Mouse (Mus musculus): ENCODE data around the gene Zmym4.

Zmym4 gene

DNA sequence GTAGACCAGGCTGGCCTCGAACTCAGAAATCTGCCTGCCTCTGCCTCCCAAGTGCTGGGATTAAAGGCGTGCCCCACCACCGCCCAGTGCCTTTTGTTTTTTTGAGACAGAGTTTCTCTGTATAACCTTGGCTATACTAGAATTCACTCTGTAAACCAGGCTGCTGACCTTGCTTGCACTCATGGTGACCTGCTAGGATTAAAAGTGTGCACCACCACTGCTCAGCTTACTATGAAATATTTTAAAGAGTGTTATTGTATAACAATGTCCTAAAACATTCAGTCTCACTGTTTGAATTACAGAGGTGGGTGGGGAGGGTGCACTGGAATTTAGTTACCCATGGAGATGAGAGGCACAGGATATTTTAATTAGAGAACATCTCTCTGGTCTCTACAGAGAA is 25.1 kb downstream of the Zmym4 start:
- DNase-seq: no peak

DNA sequence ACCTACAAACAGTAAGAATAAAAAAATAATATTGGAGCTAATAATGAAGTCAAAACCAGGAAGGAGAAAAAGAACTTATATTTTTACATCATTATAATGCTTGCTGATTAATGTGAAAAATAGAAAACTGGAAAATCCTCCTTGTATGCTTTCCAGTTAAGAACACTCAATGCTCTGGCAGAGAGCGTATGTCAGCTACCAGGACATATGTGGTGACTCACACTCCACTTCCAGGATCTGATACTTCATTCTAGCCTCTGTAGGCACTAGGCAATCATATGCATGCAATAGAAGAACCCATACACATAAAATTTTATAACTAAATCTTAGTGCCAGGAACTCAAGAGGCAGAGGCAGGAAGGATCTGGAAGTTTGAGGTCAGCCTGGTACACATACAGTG is 40.2 kb downstream of the Zmym4 start:
- no peak for DNase-seq

DNA sequence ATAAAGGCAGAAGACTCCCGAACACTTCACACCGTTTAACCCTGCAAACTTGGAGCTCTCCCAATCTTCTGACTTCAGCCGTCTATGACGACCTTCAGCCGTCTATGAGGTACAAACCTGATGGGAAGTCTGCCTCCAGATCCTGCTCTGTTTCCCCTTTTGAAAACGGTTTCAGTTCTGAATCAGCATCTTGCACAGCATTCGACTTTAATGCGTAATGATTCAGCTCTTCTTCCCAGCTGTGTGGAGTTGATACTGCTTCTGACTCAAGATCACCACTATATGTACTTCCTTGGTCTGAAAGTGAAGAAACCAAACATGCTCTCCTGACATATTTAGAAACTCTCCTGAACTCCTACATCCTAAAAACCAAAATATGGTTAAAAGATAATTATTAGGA is 78.1 kb downstream of the Zmym4 start:
- DNase-seq: no peak

DNA sequence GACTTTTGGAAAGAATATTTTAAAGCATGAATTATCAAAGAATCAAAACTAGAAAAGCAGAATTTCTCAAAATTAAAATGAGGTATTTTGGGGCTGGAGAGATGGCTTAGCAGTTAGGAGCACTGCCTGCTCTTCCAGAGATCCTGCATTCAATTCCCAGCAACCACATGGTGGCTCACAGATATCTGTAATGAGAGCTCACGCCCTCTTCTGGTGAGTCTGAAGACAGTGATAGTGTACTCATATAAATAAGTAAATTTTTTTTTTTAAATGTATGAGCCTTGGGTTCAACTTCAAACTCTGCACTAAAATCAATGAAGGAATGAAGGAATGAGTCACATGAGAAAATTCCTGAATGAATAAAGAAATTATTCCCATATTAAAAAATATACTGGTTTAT is 82.0 kb downstream of the Zmym4 start:
- DNase-seq: no peak

DNA sequence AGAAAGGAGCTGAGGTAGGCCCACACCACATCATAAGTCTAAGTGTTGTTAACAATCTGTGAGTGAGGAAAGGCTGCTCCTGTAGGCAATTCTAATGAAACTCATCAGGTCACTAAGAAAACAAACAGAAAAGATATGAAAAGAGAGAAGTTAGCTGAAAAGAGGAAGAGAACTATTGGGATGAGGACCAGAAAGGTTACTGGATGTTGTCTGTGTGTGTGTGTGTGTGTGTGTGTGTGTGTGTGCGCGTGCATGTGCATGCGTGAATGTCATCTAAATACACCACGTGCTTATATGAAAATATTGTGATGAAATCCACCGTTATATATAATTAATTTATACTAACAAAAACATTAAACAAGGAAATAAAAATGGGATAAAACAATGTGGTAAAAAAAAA is 84.3 kb downstream of the Zmym4 start:
- DNase-seq: no peak

DNA sequence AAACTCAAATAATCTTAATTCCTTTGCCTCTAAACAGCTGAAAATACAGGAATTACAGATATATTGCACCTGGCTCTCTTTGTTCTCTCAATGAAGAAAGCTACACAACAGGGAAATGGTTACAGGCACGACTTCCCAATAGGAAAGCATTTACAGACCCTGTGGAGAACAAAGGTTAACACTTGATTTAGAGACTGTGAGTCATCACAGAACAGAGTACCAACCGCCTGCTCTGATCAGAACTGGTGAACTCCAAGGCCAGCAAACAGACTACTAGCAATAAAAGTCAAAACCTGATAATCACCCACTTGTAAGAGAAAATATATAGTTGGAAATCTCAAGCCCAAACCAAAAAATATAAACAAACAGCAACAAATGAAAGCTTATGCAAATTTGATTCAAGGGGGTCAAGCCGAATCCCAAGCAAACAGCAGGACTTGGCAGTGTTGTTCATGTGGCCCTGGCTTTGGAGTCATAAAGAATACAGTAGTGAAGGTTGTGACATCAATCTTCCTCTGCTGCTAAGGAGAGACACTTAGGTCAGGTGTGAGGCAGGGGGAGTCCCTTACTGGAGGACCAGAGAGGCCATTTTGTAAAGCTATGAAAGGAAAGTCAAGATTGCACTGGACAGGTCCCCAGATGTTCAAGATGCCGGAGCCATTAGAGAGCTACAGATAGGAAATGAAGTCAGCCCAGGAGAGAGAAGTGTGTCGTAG is 88.2 kb downstream of the Zmym4 start:
- DNase-seq: no peak

DNA sequence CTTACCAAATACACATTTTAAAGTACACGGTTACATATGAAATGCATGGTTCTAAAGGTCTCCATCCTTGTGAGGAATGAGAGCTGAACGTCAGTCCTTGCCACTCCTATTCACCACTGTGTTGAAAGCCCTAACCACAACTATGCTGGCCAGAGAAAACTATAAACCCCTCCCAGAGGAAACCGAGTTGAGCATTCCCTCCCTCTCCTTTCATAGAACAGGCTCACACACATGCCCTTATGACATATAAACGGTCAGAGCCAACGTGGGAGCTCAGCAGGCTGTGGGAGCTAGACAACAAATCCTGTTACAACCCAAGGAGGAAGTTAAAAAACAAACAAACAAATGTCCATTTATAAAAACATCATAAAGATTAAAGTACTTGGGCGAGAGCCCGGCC is 95.2 kb downstream of the Zmym4 start:
- DNase-seq: peak in 1 of 2 experiments; percentile 27

DNA sequence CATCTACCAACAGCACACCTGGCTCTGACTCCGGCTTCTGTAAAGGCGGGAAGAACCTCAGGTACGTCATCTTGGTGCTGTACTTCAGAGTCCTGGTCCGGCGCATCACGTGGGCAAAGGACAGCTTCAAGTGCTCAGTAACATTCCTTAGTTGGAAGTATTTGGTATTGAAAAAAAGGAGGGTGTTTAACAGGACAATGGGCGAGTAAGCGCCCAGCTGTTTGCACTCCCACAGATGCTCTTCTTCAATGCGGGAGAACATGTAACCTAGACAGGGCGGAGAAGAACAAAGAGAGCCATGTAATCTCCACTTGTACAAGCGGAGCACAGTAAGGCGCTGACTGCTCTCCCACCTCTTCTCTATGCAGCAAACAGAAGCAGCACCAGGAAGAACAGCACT is 99.2 kb downstream of the Zmym4 start:
- no peak for DNase-seq

DNA sequence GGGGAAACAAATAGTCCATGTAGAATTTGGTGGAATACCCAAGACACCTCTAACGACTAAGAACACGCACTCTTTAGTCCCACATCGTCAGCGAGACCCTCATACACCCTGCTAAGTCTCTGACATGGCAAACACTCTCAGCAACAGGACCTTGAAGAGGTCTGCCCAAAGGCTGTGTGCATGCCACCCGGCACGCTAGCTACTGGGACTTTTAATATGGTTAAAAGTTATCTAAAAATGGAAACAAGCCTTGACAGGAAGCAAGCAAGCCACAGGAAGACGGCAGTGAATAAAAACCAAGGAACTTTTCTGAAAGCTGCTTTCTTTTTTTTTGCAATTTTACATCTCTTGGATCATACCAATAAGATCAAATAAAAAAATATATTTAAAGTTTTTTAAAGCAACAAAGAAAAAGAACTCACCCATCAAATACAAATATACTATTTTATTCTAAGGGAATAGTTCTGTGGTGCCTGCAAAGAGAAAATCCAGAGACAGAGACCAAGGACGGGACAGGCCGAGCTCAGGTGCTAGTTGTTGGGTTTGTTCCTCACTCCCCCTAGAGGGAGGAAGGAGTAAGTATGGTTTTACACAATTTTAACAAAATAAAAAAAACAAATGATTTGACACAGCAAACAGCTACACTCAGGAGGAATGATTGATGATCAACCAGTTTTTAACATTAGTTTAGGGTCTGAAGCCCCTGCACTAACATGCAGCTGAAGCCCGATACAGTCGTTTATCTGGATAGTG is 106.2 kb downstream of the Zmym4 start:
- no peak for DNase-seq

DNA sequence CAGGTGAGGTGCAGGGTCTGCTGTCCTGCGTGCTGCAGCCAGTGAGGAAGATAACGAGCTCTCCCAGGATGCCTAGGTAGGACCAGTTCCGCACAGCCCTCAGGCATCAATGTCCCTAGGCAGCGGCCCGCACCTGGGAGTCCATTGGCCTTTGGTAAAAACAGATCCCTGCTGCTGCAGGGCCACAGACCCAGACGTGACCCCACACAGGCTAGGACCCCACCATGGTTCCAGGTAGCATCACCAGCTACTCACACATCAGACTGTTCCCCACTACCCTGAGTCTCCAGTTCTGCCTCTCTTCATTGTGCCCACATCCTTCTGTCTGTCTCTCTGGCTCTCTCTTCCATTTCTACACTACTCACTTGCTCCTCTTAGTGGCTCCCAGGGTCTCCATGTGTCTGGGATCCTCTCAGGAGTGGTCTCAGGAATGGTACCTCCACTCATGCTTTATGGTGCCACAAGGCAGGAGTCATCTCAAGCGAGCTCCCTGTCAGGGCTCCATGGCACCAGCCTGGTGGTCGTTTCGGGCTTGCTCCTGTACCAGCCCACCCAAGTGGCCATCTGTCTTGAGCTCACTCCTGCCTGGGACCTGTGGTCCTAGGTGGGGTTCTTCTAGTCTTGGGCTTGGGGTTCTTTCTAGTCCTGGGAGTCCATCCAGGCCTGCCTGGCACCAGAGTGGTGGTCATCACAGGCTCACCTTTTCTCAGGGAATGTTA is 107.5 kb downstream of the Zmym4 start:
- no peak for DNase-seq

DNA sequence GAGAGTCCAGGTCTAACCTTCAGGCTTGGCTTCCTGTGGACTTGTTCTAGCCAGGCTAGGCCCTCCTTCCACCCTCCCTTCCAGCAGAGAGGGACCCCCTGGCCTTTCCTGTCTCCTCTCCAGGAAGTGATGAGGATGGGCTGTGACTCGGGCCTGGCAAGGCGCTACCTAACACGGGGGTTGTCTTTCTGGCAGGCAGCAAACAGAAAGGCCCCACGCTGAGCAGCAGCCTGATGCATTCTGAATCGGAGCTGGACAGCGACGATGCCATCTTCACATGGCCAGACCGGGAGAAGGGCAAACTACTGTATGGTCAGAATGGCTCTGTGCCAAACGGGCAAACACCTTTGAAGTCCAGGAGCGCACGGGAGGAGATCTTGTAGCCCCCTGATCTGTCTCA is 115.0 kb downstream of the Zmym4 start:
- DNase-seq: no peak

DNA sequence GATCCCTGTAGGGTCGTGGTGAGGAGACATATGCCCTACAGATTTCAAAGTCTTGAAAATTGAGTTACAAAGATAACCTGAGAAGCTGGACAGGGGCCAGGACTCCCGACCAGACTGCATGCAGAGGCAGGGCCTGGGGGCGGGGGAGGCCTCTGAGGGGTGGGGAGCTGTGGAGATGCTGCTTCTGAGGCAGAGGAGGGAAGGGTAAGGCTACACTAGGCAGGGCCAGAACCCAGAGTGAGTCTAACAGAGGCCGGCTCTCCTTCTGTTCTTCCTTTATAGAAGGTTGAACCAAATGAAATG is 117.2 kb downstream of the Zmym4 start:
- no peak for DNase-seq

DNA sequence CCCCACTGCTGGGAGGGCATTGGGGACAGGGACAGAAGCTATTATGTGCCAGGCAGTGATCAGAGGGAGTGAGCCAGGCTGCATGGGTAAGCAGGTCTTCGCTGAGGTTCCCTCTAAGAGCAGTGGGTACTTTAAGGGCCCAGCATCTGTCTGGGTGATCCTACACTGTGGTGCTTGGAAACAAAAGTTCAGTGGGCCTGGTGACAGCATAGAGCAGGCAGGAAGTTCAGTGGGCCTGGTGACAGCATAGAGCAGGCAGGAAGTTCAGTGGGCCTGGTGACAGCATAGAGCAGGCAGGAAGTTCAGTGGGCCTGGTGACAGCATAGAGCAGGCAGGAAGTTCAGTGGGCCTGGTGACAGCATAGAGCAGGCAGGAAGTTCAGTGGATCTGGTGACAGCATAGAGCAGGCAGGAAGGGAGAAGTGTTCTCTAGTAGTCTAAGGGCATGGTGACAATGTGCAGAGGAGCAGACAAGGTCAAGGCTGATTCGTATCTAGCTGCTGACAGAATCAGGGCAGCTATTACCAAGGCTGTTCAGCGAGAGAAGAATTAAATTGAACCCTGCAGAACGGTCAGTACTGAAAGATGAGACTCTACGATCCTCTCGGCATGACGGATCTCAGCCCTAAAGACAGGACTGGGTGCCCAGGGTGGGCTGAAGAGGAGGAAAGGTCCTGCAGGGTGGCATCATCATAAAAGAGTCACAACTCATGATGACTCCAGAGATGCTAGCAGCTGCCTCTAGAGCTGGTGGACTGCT is 117.7 kb downstream of the Zmym4 start:
- no peak for DNase-seq

DNA sequence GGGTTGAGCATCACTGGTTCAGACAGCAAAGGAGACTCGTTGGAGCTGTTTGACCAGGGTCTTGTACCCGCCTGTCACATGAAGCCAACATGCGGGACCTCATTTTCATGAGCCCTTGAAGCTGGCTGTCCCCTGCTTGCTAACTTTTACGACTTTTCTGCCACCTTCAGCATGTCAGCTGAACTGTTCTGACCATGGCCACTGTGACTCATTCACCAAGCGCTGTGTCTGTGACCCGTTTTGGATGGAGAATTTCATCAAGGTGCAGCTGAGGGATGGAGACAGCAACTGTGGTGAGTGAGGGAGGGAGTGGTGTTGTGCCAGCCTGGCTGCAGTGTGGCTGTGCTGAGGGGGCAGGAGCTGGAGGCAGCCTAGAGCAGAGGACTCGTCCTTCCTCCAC is 121.0 kb downstream of the Zmym4 start:
- DNase-seq: no peak

DNA sequence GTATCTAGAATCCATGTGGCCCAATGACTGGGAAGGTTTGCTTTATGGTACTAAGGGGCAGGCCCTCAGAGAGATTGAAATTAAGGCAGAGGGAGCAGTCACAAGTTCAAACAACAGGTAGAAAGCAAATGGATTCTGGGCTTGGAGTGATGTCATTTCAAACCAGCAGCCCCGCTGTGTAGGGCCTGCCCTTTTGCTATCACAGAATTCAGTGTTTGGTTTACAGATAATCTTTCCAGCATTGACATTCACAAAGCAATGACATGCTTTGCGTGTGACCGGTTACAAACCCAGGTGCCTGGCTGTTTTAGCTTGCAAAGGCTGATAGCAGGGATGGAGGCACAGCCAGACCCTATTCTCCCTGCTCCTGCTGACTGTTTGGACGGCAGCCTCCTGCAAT is 122.3 kb downstream of the Zmym4 start:
- DNase-seq: no peak

DNA sequence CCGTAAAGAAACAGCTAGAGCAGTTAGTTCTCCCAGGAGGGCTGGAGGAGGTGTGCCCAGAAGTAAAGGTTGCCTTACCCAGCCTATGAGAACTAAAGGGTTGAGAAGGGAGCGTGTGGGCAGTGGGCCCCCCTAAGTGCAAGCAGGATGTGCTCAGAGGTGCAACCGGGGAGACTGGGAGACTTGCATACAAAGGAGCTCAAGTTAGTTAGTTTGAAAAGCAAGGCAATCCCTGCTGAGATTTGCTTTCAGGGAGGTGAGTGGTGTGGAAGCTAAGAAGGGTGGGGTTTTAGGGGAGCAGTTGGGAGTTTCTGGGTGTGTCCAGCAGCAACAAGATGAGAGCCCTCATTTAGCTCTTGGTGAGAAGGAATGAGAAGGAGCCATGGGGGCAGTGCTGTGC is 125.0 kb downstream of the Zmym4 start:
- no peak for DNase-seq

DNA sequence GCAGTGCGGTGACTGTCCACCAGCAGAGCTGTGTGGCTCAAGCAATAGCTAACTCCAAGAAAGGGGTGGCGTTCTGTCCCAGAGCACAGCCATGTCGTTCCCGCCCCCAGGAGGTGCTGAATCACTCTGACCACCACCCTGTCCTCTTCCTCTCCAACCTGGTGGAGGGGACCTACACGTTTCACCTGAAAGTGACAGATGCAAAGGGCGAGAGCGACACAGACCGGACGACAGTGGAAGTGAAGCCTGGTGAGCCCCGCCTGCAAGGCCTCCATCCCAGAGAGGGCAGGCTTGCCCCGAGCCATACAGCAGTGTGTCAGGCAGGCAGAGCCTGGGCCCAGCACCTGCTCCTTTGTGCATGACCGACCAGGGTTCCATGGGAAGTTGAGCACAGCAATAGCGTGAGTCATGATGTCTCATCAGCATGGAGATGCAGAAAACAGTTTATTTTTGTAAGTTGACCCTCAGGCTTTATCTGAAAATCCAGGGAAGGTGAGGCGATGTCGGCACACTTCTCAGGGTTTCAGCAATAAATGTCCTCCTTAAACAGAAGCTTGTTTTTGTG is 126.9 kb downstream of the Zmym4 start:
- DNase-seq: no peak

DNA sequence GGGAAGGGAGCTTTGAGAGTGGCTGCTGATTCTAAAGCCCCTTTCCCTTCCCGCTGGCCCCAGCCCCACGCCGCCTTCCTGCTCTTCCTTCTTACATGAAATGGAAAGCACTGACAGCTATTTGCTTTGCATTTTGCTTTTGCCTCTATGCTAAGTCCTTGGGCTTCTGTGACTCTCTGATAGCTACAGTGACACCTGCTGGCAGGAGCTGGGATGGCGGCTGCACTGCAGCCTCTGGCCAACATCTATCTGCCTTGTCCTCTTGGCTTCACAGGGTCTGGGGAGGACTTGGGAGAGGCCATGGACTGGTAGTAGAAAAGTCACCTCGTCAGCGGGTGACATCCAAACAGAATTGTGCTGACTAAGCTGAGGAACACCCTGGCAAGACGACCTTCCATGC is 128.1 kb downstream of the Zmym4 start:
- peak; percentile 80 to 84 for DNase-seq

DNA sequence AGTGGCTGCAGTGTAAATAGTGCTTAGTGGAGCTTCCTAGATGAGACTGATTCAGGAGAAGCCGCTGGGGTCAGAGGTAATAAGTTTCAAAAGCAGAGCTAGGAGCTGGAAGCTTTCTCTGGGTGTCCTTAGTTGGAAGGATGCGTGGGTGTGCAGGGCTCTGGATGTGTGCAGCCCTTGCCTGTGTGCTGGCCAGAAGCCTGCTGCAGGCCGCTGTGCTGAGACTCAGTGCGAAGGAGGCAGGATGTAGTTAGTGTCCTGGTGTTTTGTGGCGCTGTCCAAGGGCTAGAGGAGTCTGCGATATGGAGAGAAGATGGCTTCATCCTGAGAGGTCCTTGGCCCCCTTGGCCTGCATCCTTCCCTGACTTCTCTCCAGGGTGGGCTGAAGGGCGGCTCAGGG is 129.1 kb downstream of the Zmym4 start:
- DNase-seq: no peak

DNA sequence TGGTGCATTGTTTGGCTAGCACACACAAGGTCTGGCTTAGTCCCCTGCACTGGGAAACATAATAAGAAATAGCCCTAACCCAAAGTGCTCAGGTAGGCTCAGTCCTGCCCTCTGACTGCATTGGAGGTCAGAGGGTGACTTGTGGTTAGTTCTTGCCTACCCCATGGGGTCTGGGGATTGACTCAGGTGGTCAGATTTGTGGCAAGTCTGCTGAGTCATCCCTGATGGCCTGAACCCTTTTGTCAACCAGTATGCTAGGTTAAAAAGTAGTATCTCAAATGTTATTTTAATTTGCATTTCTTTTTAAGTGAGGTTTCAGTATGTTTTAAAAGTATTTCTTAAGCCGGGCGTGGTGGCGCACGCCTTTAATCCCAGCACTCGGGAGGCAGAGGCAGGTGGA is 136.8 kb downstream of the Zmym4 start:
- DNase-seq: no peak

DNA sequence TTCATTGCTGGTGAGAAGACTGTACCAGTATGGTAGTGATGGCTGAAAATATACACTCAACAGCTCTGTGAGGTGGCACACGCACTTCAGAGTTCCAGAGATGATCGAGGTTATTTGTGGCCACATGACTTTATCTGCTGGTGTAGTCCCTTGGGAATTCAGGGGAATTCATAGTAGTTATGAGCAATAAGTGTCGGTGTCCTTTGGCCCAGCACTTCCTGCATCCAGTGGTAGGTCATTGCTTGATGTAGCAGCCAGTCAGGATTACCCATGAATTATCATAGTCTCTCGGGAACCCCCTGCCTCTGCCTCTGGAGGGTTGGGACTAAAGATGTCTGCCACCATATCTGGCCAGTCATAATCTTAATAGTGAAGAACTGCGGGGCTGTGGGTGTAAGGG is 144.0 kb downstream of the Zmym4 start:
- no peak for DNase-seq

DNA sequence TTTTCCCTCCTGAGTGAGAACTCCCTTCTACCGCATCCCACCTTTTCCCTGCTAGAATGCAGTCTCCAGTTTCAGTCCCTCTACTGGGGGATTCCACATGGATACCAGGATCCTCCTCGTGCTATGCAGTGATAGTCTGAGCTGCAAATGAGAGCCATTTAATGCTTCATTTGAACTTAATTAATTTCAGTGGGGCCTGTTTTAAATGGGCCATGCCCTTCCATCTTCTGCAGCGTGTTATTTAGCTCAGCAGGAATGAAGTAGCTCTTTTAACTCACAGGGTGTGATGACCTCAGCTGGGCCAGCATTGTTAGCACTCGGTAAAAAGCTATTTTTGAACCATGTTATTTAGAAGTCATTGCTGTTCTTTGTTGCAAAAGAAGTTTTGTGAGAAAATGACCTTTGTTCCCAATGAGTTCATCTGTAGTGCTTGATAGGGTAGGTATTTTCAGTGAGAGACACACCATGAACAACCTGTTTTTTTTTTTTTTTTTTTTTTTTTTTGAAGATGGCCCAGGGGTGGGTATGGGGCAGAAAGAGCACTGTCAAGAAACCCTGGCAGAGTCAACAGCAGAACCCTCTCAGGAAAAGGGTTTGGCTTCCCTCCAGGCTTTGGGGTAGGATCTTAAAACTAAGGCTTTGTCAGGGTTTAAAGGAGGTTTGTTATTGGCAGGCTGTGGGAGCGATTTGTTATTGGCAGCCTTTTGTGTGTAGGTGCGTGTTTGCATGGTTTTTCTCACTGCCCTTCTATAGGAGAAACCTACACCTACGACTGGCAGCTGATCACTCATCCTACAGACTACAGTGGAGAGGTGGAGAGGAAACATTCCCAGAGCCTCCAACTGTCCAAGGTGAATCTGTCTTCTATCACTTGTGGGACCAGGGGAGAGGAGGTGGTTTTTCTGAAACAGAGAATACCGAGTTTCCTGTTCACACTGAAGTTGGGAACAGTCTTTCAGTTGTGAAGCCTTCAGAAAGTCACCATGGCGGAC is 144.7 kb downstream of the Zmym4 start:
- DNase-seq: no peak

Data from lung, postnatal 4 days (tissue).